Mouse (Mus musculus) natural killer cell, adult 2 months (primary cell): ENCODE data around the gene Lonp2.

Experiments
- DNase-seq, 2 experiments: peaks; one replicate each; pipeline ENCODE4 v3.0.0; 2022; ENCODE audit warnings: low spot score in 2 of 2

Lonp2 gene

GRCm38 (mm10) chr8:86746511-86746910, 122.7 kb downstream of the Lonp2 start:
- DNase-seq = peak; percentile 7 to 10

- DNase-seq = no peak
Observed at GRCm38 (mm10) chr8:86749842-86750241, 126.0 kb downstream of the Lonp2 start.

- no peak for DNase-seq
Observed at GRCm38 (mm10) chr8:86756948-86757733, 133.3 kb downstream of the Lonp2 start.

- DNase-seq = no peak
Observed at GRCm38 (mm10) chr8:86758651-86759050, 134.8 kb downstream of the Lonp2 start.

GRCm38 (mm10) chr8:86759090-86759491, 135.2 kb downstream of the Lonp2 start:
- DNase-seq = no peak

GRCm38 (mm10) chr8:86760746-86761145, 136.9 kb downstream of the Lonp2 start:
- DNase-seq = no peak

GRCm38 (mm10) chr8:86762806-86763205, 139.0 kb downstream of the Lonp2 start:
- DNase-seq = no peak

GRCm38 (mm10) chr8:86765155-86765554, 141.3 kb downstream of the Lonp2 start:
- DNase-seq = peak in 1 of 2 experiments; percentile 7

GRCm38 (mm10) chr8:86765669-86766068, 141.8 kb downstream of the Lonp2 start:
- DNase-seq = no peak

- no peak for DNase-seq
Observed at GRCm38 (mm10) chr8:86766548-86767211, 142.8 kb downstream of the Lonp2 start.

GRCm38 (mm10) chr8:86768499-86768898, 144.7 kb downstream of the Lonp2 start:
- no peak for DNase-seq

- no peak for DNase-seq
Observed at GRCm38 (mm10) chr8:86769945-86770715, 146.3 kb downstream of the Lonp2 start.
